Mouse (Mus musculus): Measurements from ENCODE around the gene Uqcr10. TPM values are rescaled to one million over a fixed set of nuclear protein-coding genes. Genes with fewer than 3 reads are reported as not detected.

Uqcr10 gene
- total and polyA plus RNA-seq, 3 experiments: 598 to 1,416 TPM; not detected in 1

DNA sequence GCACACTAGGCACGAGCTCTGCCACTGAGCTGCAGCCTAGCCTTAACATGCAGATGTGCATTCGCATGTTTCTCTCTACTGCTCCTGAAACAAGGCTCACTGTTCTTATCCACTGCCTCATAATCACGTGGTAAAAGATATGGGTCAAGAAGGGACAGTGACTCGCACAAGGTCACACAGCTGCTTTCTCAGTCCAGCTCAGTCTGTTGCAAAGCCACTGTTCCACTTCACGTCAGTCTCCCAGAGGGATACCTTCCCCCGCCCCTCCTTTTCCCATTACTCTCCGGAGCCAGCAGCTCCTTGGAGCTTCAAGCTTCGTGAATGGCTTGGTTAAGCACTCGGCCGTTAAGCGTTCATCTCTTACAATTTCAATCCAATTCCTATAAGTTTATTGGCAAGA is 16.3 kb upstream of the Uqcr10 start:
- no peak overlapping the region for H3K9ac ChIP-seq (ENCODE audit: control insufficient read depth, low read depth, low read length, poor library complexity, severe bottlenecking)
- H3K36me3 ChIP-seq (ENCODE audit: control insufficient read depth in 1 of 2, insufficient read depth in 2 of 2, low read length in 2 of 2): no peaks in the 10 kb centered on the region
- H3K9me3 ChIP-seq (replicated peaks; ENCODE audit: insufficient read depth, low read length): no peaks in the 10 kb centered on the region
- TF ChIP-seq RCOR1 (IDR thresholded peaks at IDR 0.05; ENCODE audit: low read depth, low read length) (no peak), MYC (IDR thresholded peaks at IDR 0.05; ENCODE audit: low read depth, low read length) (no peak), GABPA (IDR thresholded peaks at IDR 0.05; ENCODE audit: low read depth, low read length) (no peak)
- no peaks in the 10 kb centered on the region for H3K27me3 ChIP-seq (ENCODE audit: control insufficient read depth in 1 of 2, insufficient read depth in 2 of 2, low read length in 2 of 2)
- no peak overlapping the region for H3K4me3 ChIP-seq (ENCODE audit: control insufficient read depth in 1 of 2, insufficient read depth in 1 of 2, low read depth in 2 of 2, low read length in 2 of 2)
- no peak for DNase-seq (ENCODE audit: low read depth, low spot score)
- no peak overlapping the region for H3K27ac ChIP-seq (ENCODE audit: control insufficient read depth, low read depth, low read length)
- no peaks in the 10 kb centered on the region for H3K79me2 ChIP-seq (ENCODE audit: control insufficient read depth, insufficient read depth, low read length, poor library complexity)
- H3K4me1 ChIP-seq (ENCODE audit: control insufficient read depth in 1 of 2, insufficient read depth in 2 of 2, low read length in 2 of 2): no peaks in the 10 kb centered on the region

DNA sequence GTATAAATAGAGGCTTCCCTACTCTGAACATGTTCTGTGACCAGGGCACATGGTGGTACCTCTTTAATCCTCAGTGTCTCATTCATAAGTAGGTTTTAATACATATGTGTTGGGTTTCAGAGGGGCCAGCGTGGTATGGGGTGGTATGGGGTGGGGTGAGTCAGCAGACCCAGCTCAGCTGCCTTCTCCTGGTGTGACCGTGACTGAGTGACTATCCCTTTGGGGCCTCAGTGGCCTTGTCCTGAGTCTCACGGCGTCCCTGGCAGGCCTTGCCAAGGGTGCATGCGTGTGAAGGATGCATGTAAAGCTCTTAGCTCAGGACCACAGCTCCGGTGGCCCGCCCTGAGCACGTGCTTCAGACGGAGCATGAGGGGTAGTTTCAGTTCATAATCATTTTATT is 15.8 kb upstream of the Uqcr10 start:
- DNase-seq (ENCODE audit: low read depth, low spot score): no peak
- H3K4me1 ChIP-seq (ENCODE audit: control insufficient read depth in 1 of 2, insufficient read depth in 2 of 2, low read length in 2 of 2): 0 out of 4 replicates have a peak, but pooled peaks cover 0 to under 1% of the 10 kb centered on the region in 2 experiments

DNA sequence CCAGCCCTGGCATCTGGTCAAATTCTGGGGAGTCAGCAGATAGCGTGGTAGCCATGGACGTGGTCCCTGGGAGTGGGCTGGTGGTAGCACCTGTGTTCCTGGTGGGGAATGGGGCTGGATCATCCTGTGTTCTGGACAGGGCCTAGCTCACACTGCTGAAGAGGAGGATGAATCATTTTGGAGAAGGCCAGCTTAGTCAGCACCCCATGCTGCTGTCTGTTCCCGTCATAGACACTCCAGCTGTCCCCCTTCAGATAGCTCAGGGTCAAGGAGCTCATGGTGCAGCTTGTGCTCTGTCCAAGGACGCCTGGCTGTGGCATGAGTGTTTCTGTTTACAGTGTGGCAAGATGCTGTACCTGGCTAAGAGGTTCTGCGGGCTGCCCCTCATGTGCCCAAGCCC is 14.4 kb upstream of the Uqcr10 start:
- H3K36me3 ChIP-seq (ENCODE audit: control insufficient read depth in 1 of 2, insufficient read depth in 2 of 2, low read length in 2 of 2): peaks cover 0 to 4% of the 10 kb centered on the region in 2 experiments; a peak in 2 of 4 replicates

More for the DNA sequence above, 15.8 kb upstream of the Uqcr10 start:
- H3K9ac ChIP-seq (ENCODE audit: control insufficient read depth, low read depth, low read length, poor library complexity, severe bottlenecking): no peak overlapping the region
- H3K27me3 ChIP-seq (ENCODE audit: control insufficient read depth in 1 of 2, insufficient read depth in 2 of 2, low read length in 2 of 2): no peaks in the 10 kb centered on the region
- H3K36me3 ChIP-seq (ENCODE audit: control insufficient read depth in 1 of 2, insufficient read depth in 2 of 2, low read length in 2 of 2): no peaks in the 10 kb centered on the region
- H3K27ac ChIP-seq (ENCODE audit: control insufficient read depth, low read depth, low read length): no peak overlapping the region
- no peak overlapping the region for H3K4me3 ChIP-seq (ENCODE audit: control insufficient read depth in 1 of 2, insufficient read depth in 1 of 2, low read depth in 2 of 2, low read length in 2 of 2)
- no peaks in the 10 kb centered on the region for H3K9me3 ChIP-seq (replicated peaks; ENCODE audit: insufficient read depth, low read length)
- no peak for TF ChIP-seq RAD21 (IDR thresholded peaks at IDR 0.05; ENCODE audit: low read depth, low read length)
- TF ChIP-seq CHD1 (IDR thresholded peaks at IDR 0.05; ENCODE audit: low read depth, low read length): no peak
- TF ChIP-seq GABPA (IDR thresholded peaks at IDR 0.05; ENCODE audit: low read depth, low read length): no peak
- TF ChIP-seq E2F4 (IDR thresholded peaks at IDR 0.05; ENCODE audit: borderline replicate concordance, low read depth, low read length): no peak
- TF ChIP-seq MAX (IDR thresholded peaks at IDR 0.05; ENCODE audit: low read length): no peak
- TF ChIP-seq MYC (IDR thresholded peaks at IDR 0.05; ENCODE audit: low read depth, low read length): no peak
- TF ChIP-seq ZMIZ1 (IDR thresholded peaks at IDR 0.05; ENCODE audit: low read depth, low read length): no peak
- TF ChIP-seq USF1 (IDR thresholded peaks at IDR 0.05; ENCODE audit: low read depth, low read length): no peak
- TF ChIP-seq BHLHE40 (IDR thresholded peaks at IDR 0.05; ENCODE audit: borderline replicate concordance, low read depth, low read length): no peak
- TF ChIP-seq MAFK (IDR thresholded peaks at IDR 0.05; ENCODE audit: borderline replicate concordance, low read depth, low read length): no peak
- TF ChIP-seq CTCF (IDR thresholded peaks at IDR 0.05 in 2 of 3, conservative IDR thresholded peaks at IDR 0.05 in 1 of 3; ENCODE audit: control insufficient read depth in 1 of 3, insufficient read depth in 1 of 3, low read depth in 2 of 3, low read length in 3 of 3, poor library complexity in 1 of 3, severe bottlenecking in 1 of 3): no peak
- no peak for TF ChIP-seq USF2 (IDR thresholded peaks at IDR 0.05; ENCODE audit: borderline replicate concordance in 1 of 2, insufficient read depth in 1 of 2, low read depth in 1 of 2, low read length in 2 of 2)
- no peak for TF ChIP-seq GATA1 (IDR thresholded peaks at IDR 0.05; ENCODE audit: low read depth, low read length)
- TF ChIP-seq HCFC1 (IDR thresholded peaks at IDR 0.05; ENCODE audit: low read depth, low read length): no peak
- no peak for TF ChIP-seq UBTF (IDR thresholded peaks at IDR 0.05; ENCODE audit: borderline replicate concordance, insufficient read depth, low read depth, low read length)
- H3K79me2 ChIP-seq (ENCODE audit: control insufficient read depth, insufficient read depth, low read length, poor library complexity): no peaks in the 10 kb centered on the region

More for the DNA sequence above, 14.4 kb upstream of the Uqcr10 start:
- H3K4me3 ChIP-seq (ENCODE audit: control insufficient read depth in 1 of 2, insufficient read depth in 1 of 2, low read depth in 2 of 2, low read length in 2 of 2): no peak overlapping the region
- no peak for DNase-seq (ENCODE audit: low read depth, low spot score)
- H3K27me3 ChIP-seq (ENCODE audit: control insufficient read depth in 1 of 2, insufficient read depth in 2 of 2, low read length in 2 of 2): no peaks in the 10 kb centered on the region
- H3K27ac ChIP-seq (ENCODE audit: control insufficient read depth, low read depth, low read length): no peak overlapping the region
- no peak for TF ChIP-seq ZNF384 (IDR thresholded peaks at IDR 0.05; ENCODE audit: low read depth, low read length)
- TF ChIP-seq HCFC1 (IDR thresholded peaks at IDR 0.05; ENCODE audit: low read depth, low read length): no peak
- TF ChIP-seq ELF1 (IDR thresholded peaks at IDR 0.05; ENCODE audit: low read depth, low read length): no peak
- no peak for TF ChIP-seq TAL1 (IDR thresholded peaks at IDR 0.05; ENCODE audit: low read length)
- no peak for TF ChIP-seq ZC3H11A (IDR thresholded peaks at IDR 0.05; ENCODE audit: low read depth, low read length)
- TF ChIP-seq GATA1 (IDR thresholded peaks at IDR 0.05; ENCODE audit: low read depth, low read length): no peak
- TF ChIP-seq USF2 (IDR thresholded peaks at IDR 0.05; ENCODE audit: borderline replicate concordance in 1 of 2, insufficient read depth in 1 of 2, low read depth in 1 of 2, low read length in 2 of 2): no peak
- no peak for TF ChIP-seq MYC (IDR thresholded peaks at IDR 0.05; ENCODE audit: low read depth, low read length)
- TF ChIP-seq MAX (IDR thresholded peaks at IDR 0.05; ENCODE audit: low read length): no peak
- no peak for TF ChIP-seq CHD2 (IDR thresholded peaks at IDR 0.05; ENCODE audit: low read length)
- TF ChIP-seq EP300 (IDR thresholded peaks at IDR 0.05; ENCODE audit: low read depth in 1 of 2, low read length in 2 of 2): no peak
- no peak for TF ChIP-seq SMC3 (IDR thresholded peaks at IDR 0.05; ENCODE audit: low read depth, low read length)
- no peak for TF ChIP-seq POLR2AphosphoS2 (IDR thresholded peaks at IDR 0.05; ENCODE audit: low read length)
- no peak for TF ChIP-seq RCOR1 (IDR thresholded peaks at IDR 0.05; ENCODE audit: low read depth, low read length)
- no peak for TF ChIP-seq KAT2A (conservative IDR thresholded peaks at IDR 0.05; ENCODE audit: low read depth, low read length)
- TF ChIP-seq ZMIZ1 (IDR thresholded peaks at IDR 0.05; ENCODE audit: low read depth, low read length): no peak
- TF ChIP-seq MXI1 (IDR thresholded peaks at IDR 0.05; ENCODE audit: low read depth, low read length): no peak
- TF ChIP-seq USF1 (IDR thresholded peaks at IDR 0.05; ENCODE audit: low read depth, low read length): no peak
- H3K9ac ChIP-seq (ENCODE audit: control insufficient read depth, low read depth, low read length, poor library complexity, severe bottlenecking): no peak overlapping the region
- peaks cover 5 to 7% of the 10 kb centered on the region in 2 experiments for H3K4me1 ChIP-seq (ENCODE audit: control insufficient read depth in 1 of 2, insufficient read depth in 2 of 2, low read length in 2 of 2)
- no peaks in the 10 kb centered on the region for H3K79me2 ChIP-seq (ENCODE audit: control insufficient read depth, insufficient read depth, low read length, poor library complexity)
- H3K9me3 ChIP-seq (replicated peaks; ENCODE audit: insufficient read depth, low read length): no peaks in the 10 kb centered on the region
